Mouse (Mus musculus) stomach, embryonic 16.5 days (tissue): ENCODE measurements around the gene Hdhd5. TPM values are rescaled to one million over a fixed set of nuclear protein-coding genes. Genes with fewer than 3 reads are reported as not detected.

Experiments used
- ATAC-seq: fragments of 200-750 bp; cut with Nextera tagmentation; 2 replicates; pipeline ENCODE4 v1.8.0; 2017; ENCODE audit warnings: moderate number of reproducible peaks, moderate TSS enrichment; ENCODE audit not compliant: insufficient read depth, low FRiP score
- H3K27ac ChIP-seq: fragments of 300-500 bp; sonication (generic); 2 replicates; pipeline ENCODE4 v1.5.1; 2014; ENCODE audit warnings: low read length
- H3K27me3 ChIP-seq: fragments of 300-500 bp; sonication (generic); 2 replicates; pipeline ENCODE4 v1.6.1; 2014; ENCODE audit warnings: low read length, control low read depth, mixed read lengths; ENCODE audit not compliant: control insufficient read depth, insufficient read depth
- H3K36me3 ChIP-seq: fragments of 300-500 bp; sonication (generic); 2 replicates; pipeline ENCODE4 v1.6.1; 2014; ENCODE audit warnings: low read length; ENCODE audit not compliant: control insufficient read depth, insufficient read depth
- H3K4me1 ChIP-seq: fragments of 300-500 bp; sonication (generic); 2 replicates; pipeline ENCODE4 v1.6.1; 2014; ENCODE audit warnings: low read length, control low read depth, mixed read lengths; ENCODE audit not compliant: control insufficient read depth, insufficient read depth
- H3K4me2 ChIP-seq: fragments of 300-500 bp; sonication (generic); 2 replicates; pipeline ENCODE4 v1.6.1; 2014; ENCODE audit warnings: low read depth, low read length, mixed read lengths
- H3K4me3 ChIP-seq: fragments of 300-500 bp; sonication (generic); replicated peaks from 2 replicates; pipeline ENCODE4 v1.5.1; 2014; ENCODE audit warnings: mild to moderate bottlenecking, low read length
- H3K9ac ChIP-seq: fragments of 300-500 bp; sonication (generic); 2 replicates; pipeline ENCODE4 v1.6.1; 2014; ENCODE audit warnings: low read length
- H3K9me3 ChIP-seq: fragments of 300-500 bp; sonication (generic); replicated peaks from 2 replicates; pipeline ENCODE4 v1.6.1; 2016; ENCODE audit warnings: low read length, control low read depth; ENCODE audit not compliant: control insufficient read depth
- WGBS: fragments of 180-500 bp; shearing (Covaris S2); extraction: QIAGEN DNeasy Blood & Tissue Kit; methylation state at CpG from one replicate; pipeline ENCODE4 v1.1.7; 2014; 5-methylcytosine and 5-hydroxymethylcytosine counted together
- polyA plus RNA-seq: library from polyadenylated mRNA; unstranded; fragments of >200 nt; fragmentation: Nextera tagmentation; extraction: Ambion mirVana; gene quantifications from 2 replicates; pipeline ENCODE4 v1.2.1, GENCODE M21; 2015

The Hdhd5 gene
- polyA plus RNA-seq, 1 experiment from 2014 or later, result 15.9 TPM

- H3K9me3 ChIP-seq, result no peaks in the 10 kb centered on the region
- H3K4me2 ChIP-seq, result no peak overlapping the region
- WGBS, result 26% methylated on average over 8 of the region's 8 CpGs
- H3K36me3 ChIP-seq, result no peaks in the 10 kb centered on the region; the same call in 1 of the 2 replicates
- no peaks in the 10 kb centered on the region for H3K4me1 ChIP-seq
- no peaks in the 10 kb centered on the region for H3K27me3 ChIP-seq
- no peak overlapping the region for H3K4me3 ChIP-seq
- H3K27ac ChIP-seq, result no peak overlapping the region
- no peak for ATAC-seq
- H3K9ac ChIP-seq, result no peak overlapping the region
Observed at GRCm38 (mm10) chr6:120483211-120483626, 47.9 kb downstream of the Hdhd5 start.

DNA sequence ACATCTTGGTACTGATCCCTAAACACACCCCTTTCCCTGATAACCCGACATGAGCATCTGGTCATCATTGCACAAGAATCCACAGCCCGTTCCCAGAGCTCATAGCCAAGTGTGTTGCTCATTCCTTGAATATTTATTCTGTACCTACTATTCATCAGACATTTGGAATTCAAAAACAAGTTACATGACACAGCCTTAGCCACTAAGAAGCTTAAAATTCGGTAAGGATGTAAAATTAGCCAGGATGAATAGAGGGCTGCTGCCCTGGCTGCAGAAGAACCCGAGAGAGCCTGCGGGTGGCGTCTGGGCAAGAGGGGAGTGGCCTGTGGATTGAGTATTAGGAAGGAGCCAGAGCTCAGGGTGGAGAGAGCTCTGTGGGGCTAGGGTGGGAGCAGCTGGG lies 48.4 kb downstream of the Hdhd5 start:
- H3K27me3 ChIP-seq, result no peaks in the 10 kb centered on the region
- no peak for ATAC-seq

DNA sequence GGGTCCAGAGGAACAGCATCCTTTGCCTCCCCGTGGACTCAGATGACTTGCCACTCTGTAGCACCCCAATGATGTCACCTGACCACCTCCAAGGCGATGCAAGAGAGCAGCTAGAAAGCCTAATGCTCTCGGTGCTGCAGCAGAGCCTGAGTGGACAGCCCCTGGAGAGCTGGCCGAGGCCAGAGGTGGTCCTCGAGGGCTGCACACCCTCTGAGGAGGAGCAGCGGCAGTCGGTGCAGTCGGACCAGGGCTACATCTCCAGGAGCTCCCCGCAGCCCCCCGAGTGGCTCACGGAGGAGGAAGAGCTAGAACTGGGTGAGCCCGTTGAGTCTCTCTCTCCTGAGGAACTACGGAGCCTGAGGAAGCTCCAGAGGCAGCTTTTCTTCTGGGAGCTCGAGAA lies 49.1 kb downstream of the Hdhd5 start:
- no peak overlapping the region for H3K4me3 ChIP-seq
- H3K9ac ChIP-seq, result no peak overlapping the region
- no peak overlapping the region for H3K27ac ChIP-seq
- H3K4me2 ChIP-seq, result no peak overlapping the region
- 94% methylated on average over 14 of the region's 14 CpGs for WGBS
- H3K9me3 ChIP-seq, result no peaks in the 10 kb centered on the region
- H3K36me3 ChIP-seq, result no peaks in the 10 kb centered on the region; the same call in 1 of the 2 replicates
- no peaks in the 10 kb centered on the region for H3K27me3 ChIP-seq
- no peaks in the 10 kb centered on the region for H3K4me1 ChIP-seq
- ATAC-seq, result no peak

More for the DNA sequence above, 48.4 kb downstream of the Hdhd5 start:
- WGBS, result 44% methylated on average over 6 of the region's 6 CpGs
- no peak overlapping the region for H3K27ac ChIP-seq
- H3K4me2 ChIP-seq, result no peak overlapping the region
- H3K9me3 ChIP-seq, result no peaks in the 10 kb centered on the region
- H3K4me1 ChIP-seq, result no peaks in the 10 kb centered on the region
- H3K36me3 ChIP-seq, result no peaks in the 10 kb centered on the region; the same call in 1 of the 2 replicates
- H3K9ac ChIP-seq, result no peak overlapping the region
- H3K4me3 ChIP-seq, result no peak overlapping the region

DNA sequence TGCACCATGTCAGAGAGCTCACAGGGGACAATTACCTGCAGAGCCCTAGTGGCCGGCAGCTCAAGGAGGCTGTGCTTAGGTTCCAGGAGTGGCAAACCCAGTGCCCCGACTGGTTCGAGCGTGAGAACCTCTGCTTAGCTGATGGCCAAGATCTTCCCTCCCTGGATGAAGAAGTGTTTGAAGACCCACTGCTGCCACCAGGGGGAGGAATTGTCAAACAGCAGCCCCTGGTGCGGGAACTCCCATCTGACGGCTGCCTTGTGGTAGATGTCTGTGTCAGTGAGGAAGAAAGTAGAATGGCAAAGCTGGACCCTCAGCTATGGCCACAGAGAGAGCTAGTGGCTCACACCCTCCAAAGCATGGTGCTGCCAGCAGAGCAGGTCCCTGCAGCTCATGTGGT lies 49.6 kb downstream of the Hdhd5 start:
- no peak for ATAC-seq
- H3K27ac ChIP-seq, result no peak overlapping the region
- H3K27me3 ChIP-seq, result no peaks in the 10 kb centered on the region
- no peak overlapping the region for H3K9ac ChIP-seq
- H3K4me2 ChIP-seq, result no peak overlapping the region
- 89% methylated on average over 6 of the region's 6 CpGs for WGBS
- H3K36me3 ChIP-seq, result no peaks in the 10 kb centered on the region; the same call in 1 of the 2 replicates
- H3K4me1 ChIP-seq, result no peaks in the 10 kb centered on the region
- no peaks in the 10 kb centered on the region for H3K9me3 ChIP-seq
- no peak overlapping the region for H3K4me3 ChIP-seq

DNA sequence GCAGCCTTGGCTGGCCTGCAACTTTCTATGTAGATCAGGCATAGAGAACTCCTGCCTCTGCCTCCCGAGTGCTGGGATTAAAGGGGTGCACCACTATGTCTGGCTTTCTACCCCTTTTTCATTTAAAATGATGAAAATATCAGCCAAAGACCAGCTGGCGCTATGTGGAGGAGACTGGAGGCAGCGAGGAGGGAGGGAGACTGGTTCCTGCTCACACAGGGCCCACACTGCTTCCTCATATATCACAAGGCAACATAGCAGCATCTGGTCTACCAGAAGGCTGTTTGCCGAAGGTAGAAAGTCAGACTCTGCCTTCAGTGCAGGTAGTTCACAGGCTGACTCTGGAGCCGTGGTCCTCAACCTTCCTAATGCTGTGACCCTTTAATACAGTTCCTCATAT lies 50.8 kb downstream of the Hdhd5 start:
- WGBS, result 86% methylated on average over 5 of the region's 5 CpGs
- H3K4me2 ChIP-seq, result no peak overlapping the region
- ATAC-seq, result no peak
- H3K9me3 ChIP-seq, result no peaks in the 10 kb centered on the region
- no peak overlapping the region for H3K4me3 ChIP-seq
- H3K27me3 ChIP-seq, result no peaks in the 10 kb centered on the region
- H3K4me1 ChIP-seq, result no peaks in the 10 kb centered on the region
- H3K9ac ChIP-seq, result no peak overlapping the region
- no peaks in the 10 kb centered on the region; the same call in 1 of the 2 replicates for H3K36me3 ChIP-seq
- H3K27ac ChIP-seq, result no peak overlapping the region

DNA sequence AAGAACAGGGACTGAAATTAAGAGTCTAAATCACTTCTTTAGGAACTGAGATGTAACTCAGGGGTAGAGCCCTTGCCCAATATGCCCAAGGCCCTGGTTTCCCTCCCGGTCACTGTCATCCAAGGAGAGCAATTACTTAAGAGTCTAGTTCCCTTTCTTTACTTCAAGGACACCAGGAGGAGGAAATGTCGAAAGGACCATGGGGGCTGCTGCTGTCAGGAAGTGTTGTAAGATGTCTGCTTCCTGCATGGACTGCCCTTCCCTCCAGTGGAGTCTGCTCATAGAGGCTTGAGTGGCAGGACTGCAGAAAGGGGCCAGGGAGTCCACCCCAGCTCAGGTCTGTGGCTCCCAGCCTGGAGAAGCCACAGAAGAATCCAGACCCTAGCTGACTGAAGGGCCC lies 51.8 kb downstream of the Hdhd5 start:
- Histone ChIP-seq H3K27ac (no peak overlapping the region), H3K4me2 (no peak overlapping the region), H3K4me3 (no peak overlapping the region), H3K36me3 (no peaks in the 10 kb centered on the region; the same call in 1 of the 2 replicates), H3K9me3 (no peaks in the 10 kb centered on the region), H3K9ac (no peak overlapping the region), H3K27me3 (no peaks in the 10 kb centered on the region), H3K4me1 (no peaks in the 10 kb centered on the region)
- ATAC-seq, result no peak
- 73% methylated on average over 2 of the region's 2 CpGs for WGBS

DNA sequence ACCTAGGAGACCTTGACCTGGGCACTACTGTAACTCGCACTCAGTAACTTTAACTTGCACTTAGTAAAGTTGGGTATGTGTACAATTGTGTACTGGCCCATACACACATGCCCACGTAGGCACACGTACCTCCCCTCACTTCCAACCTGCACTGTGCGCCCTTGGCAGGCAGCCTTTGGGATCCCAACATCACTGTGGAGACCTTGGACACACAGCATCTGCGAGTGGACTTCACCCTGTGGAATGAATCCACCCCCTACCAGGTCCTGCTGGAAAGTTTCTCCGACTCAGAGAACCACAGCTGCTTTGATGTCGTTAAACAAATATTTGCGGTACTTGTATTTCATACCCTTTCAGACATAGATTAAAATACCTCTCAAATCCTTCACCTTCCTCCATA lies 55.8 kb downstream of the Hdhd5 start:
- WGBS, result 59% methylated on average over 8 of the region's 8 CpGs
- no peaks in the 10 kb centered on the region for H3K4me1 ChIP-seq
- H3K27ac ChIP-seq, result no peak overlapping the region
- no peaks in the 10 kb centered on the region for H3K27me3 ChIP-seq
- no peak overlapping the region for H3K9ac ChIP-seq
- no peaks in the 10 kb centered on the region for H3K9me3 ChIP-seq
- H3K4me2 ChIP-seq, result no peak overlapping the region
- H3K4me3 ChIP-seq, result no peak overlapping the region
- ATAC-seq, result peak; percentile 51
- no peaks in the 10 kb centered on the region for H3K36me3 ChIP-seq

- WGBS, result 53% methylated on average over 5 of the region's 5 CpGs
Observed at GRCm38 (mm10) chr6:120473427-120473826, 57.7 kb downstream of the Hdhd5 start.

DNA sequence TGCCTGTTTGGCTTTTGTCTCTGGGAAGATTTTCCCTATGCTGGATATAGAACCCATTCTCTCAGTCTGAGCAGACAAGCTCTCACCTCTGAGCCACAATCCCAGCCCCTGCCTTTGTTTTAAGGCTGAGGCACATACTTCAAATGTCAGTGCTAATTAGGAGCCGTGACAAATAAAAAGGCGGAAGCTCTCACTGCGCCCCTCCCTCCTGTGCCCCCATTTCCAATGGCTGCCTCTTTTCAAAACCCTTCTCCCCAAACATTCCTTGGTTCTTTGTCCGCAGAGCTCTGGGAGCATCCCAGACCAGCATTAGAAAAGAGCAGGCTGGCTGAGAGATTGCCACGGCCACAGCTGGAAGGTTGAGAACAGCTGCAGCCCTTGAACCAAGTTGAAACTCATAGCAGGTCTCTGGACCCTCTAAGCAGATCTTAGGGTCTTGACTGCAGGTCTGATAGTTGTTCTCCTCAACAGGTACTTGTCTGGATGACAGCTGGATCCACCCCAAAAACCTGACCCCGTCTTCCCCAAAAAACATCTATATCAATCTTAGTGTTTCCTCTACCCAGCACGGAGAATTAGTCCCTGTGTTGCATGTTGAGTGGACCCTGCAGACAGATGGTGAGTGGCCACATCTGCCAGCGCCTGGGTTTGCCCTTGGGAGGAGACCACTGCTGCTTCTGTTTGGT lies 58.5 kb downstream of the Hdhd5 start:
- 34% methylated on average over 8 of the region's 8 CpGs for WGBS
- H3K4me1 ChIP-seq, result no peaks in the 10 kb centered on the region
- H3K27ac ChIP-seq, result no peak overlapping the region
- H3K4me3 ChIP-seq, result no peak overlapping the region
- H3K9ac ChIP-seq, result no peak overlapping the region
- no peaks in the 10 kb centered on the region for H3K9me3 ChIP-seq
- H3K27me3 ChIP-seq, result no peaks in the 10 kb centered on the region
- H3K36me3 ChIP-seq, result no peaks in the 10 kb centered on the region
- no peak overlapping the region for H3K4me2 ChIP-seq
- ATAC-seq, result no peak

More at GRCm38 (mm10) chr6:120473427-120473826, 57.7 kb downstream of the Hdhd5 start:
- Histone ChIP-seq H3K27ac (no peak overlapping the region), H3K4me3 (no peak overlapping the region), H3K4me2 (no peak overlapping the region), H3K36me3 (no peaks in the 10 kb centered on the region), H3K27me3 (no peaks in the 10 kb centered on the region), H3K4me1 (no peaks in the 10 kb centered on the region), H3K9me3 (no peaks in the 10 kb centered on the region), H3K9ac (no peak overlapping the region)
- ATAC-seq, result peak; percentile 44
